Mouse (Mus musculus) E14TG2a.4 (cell line): ENCODE data around the gene Ar.

ENCODE experiments used
- H3K27me3 ChIP-seq: 2 replicates; pipeline ENCODE4 v1.6.1; 2014; ENCODE audit warnings: low read length, control low read depth; ENCODE audit not compliant: insufficient read depth
- H3K36me3 ChIP-seq: 2 replicates; pipeline ENCODE4 v1.6.1; 2014; ENCODE audit warnings: low read length, control low read depth; ENCODE audit not compliant: insufficient read depth
- H3K4me1 ChIP-seq: replicated peaks from 2 replicates; pipeline ENCODE4 v1.6.1; 2014; ENCODE audit warnings: low read depth, low read length, control low read depth
- H3K4me3 ChIP-seq: replicated peaks from 2 replicates; pipeline ENCODE4 v1.5.1; 2014; ENCODE audit warnings: mild to moderate bottlenecking, low read length
- H3K9me3 ChIP-seq: 2 replicates; pipeline ENCODE4 v1.6.1; 2014; ENCODE audit warnings: low read length, control low read depth
- CTCF ChIP-seq: conservative IDR thresholded peaks from 2 replicates; pipeline ENCODE4 v1.5.1; 2014; ENCODE audit warnings: low read length
- NANOG ChIP-seq: IDR thresholded peaks from 2 replicates; pipeline ENCODE4 v1.6.1; 2014; ENCODE audit warnings: borderline replicate concordance, low read length, mixed read lengths
- POU5F1 ChIP-seq: IDR thresholded peaks from 2 replicates; pipeline ENCODE4 v1.6.1; 2014; ENCODE audit warnings: low read length, borderline replicate concordance

The Ar gene

GRCm38 (mm10) chrX:98148531-98149342 lies at the start of gene Ar:
Ar (plus strand) TSS chrX:98148769.
- TF ChIP-seq NANOG (no peak), POU5F1 (no peak), CTCF (no peak)
- no peaks in the 10 kb centered on the region for H3K9me3 ChIP-seq
- H3K27me3 ChIP-seq: peaks cover 41% of the 10 kb centered on the region
- peak within 1 kb of the TSS; percentile 61 for H3K4me3 ChIP-seq
- 0 out of 2 replicates have a peak, but pooled peaks cover 10% of the 10 kb centered on the region for H3K4me1 ChIP-seq
- H3K36me3 ChIP-seq: no peaks in the 10 kb centered on the region

GRCm38 (mm10) chrX:98149724-98150392 lies 1.3 kb downstream of the Ar start:
- Histone ChIP-seq H3K4me3 (peak overlapping the region; percentile 46), H3K27me3 (peaks cover 41% of the 10 kb centered on the region), H3K4me1 (0 out of 2 replicates have a peak, but pooled peaks cover 10% of the 10 kb centered on the region), H3K36me3 (no peaks in the 10 kb centered on the region), H3K9me3 (no peaks in the 10 kb centered on the region)
- TF ChIP-seq NANOG (no peak), CTCF (no peak), POU5F1 (no peak)

DNA sequence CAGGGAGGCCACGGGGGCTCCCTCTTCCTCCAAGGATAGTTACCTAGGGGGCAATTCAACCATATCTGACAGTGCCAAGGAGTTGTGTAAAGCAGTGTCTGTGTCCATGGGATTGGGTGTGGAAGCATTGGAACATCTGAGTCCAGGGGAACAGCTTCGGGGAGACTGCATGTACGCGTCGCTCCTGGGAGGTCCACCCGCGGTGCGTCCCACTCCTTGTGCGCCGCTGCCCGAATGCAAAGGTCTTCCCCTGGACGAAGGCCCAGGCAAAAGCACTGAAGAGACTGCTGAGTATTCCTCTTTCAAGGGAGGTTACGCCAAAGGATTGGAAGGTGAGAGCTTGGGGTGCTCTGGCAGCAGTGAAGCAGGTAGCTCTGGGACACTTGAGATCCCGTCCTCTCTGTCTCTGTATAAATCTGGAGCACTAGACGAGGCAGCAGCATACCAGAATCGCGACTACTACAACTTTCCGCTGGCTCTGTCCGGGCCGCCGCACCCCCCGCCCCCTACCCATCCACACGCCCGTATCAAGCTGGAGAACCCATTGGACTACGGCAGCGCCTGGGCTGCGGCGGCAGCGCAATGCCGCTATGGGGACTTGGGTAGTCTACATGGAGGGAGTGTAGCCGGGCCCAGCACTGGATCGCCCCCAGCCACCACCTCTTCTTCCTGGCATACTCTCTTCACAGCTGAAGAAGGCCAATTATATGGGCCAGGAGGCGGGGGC lies 2.0 kb downstream of the Ar start:
- H3K36me3 ChIP-seq: no peaks in the 10 kb centered on the region
- no peak for TF ChIP-seq NANOG
- no peak for TF ChIP-seq POU5F1
- TF ChIP-seq CTCF: no peak

GRCm38 (mm10) chrX:98189759-98190158 lies 41.2 kb downstream of the Ar start:
- Histone ChIP-seq H3K36me3 (no peaks in the 10 kb centered on the region), H3K27me3 (no peaks in the 10 kb centered on the region), H3K9me3 (no peaks in the 10 kb centered on the region), H3K4me3 (no peak overlapping the region), H3K4me1 (no peaks in the 10 kb centered on the region)
- TF ChIP-seq CTCF (no peak), NANOG (no peak), POU5F1 (no peak)

More for the DNA sequence above, 2.0 kb downstream of the Ar start:
- H3K9me3 ChIP-seq: no peaks in the 10 kb centered on the region
- H3K4me3 ChIP-seq: peak overlapping the region; percentile 46
- H3K27me3 ChIP-seq: peaks cover 41% of the 10 kb centered on the region
- H3K4me1 ChIP-seq: 0 out of 2 replicates have a peak, but pooled peaks cover 10% of the 10 kb centered on the region

- Histone ChIP-seq H3K27me3 (no peaks in the 10 kb centered on the region), H3K36me3 (no peaks in the 10 kb centered on the region), H3K4me3 (no peak overlapping the region), H3K9me3 (no peaks in the 10 kb centered on the region), H3K4me1 (no peaks in the 10 kb centered on the region)
- TF ChIP-seq CTCF (no peak), POU5F1 (no peak), NANOG (no peak)
These were observed 57.2 kb downstream of the Ar start for GRCm38 (mm10) chrX:98205766-98206165.

DNA sequence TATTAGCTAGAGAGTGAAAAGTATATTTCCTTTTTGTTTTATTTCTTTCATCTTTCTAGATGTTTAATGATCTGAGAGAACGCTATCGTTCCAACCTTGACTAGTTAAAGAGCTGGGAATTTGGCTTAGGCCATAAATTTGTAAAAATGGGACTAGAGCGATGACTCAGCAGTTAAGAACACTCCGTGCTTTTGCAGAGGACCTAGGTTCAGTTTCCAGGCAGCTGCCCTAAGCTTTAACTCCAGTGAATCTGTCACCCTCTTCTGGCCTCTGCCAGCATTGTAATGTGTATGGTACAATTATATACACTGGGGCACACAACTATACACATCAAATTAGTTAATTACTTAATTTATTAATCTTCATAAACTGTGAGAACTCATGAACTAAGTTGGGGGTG lies 58.6 kb downstream of the Ar start:
- no peak for TF ChIP-seq POU5F1

DNA sequence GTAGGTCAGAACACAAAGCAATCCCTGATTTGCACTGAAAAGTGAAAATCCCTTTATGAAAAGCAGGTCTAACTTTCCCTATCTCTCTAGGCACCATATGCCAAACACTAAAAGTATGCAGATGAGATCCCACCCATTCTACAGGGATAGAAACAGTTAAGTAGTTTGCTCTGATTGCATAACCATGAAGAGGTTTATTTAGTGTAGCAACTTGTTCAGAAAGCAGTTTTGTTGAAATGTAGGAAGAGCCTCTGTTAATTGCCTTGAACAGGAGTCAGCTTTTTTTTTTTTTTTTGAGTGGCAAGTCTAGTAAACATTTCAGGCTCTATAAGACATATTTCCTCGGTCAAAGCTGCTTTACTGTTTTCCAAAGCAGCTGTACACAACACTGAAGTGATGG lies 67.5 kb downstream of the Ar start:
- no peak overlapping the region for H3K4me3 ChIP-seq
- H3K27me3 ChIP-seq: no peaks in the 10 kb centered on the region
- TF ChIP-seq POU5F1 (no peak), CTCF (no peak), NANOG (no peak)
- no peaks in the 10 kb centered on the region for H3K9me3 ChIP-seq
- H3K4me1 ChIP-seq: no peaks in the 10 kb centered on the region
- H3K36me3 ChIP-seq: no peaks in the 10 kb centered on the region

More for the DNA sequence above, 58.6 kb downstream of the Ar start:
- Histone ChIP-seq H3K9me3 (no peaks in the 10 kb centered on the region), H3K4me3 (no peak overlapping the region), H3K27me3 (no peaks in the 10 kb centered on the region), H3K4me1 (no peaks in the 10 kb centered on the region), H3K36me3 (no peaks in the 10 kb centered on the region)

DNA sequence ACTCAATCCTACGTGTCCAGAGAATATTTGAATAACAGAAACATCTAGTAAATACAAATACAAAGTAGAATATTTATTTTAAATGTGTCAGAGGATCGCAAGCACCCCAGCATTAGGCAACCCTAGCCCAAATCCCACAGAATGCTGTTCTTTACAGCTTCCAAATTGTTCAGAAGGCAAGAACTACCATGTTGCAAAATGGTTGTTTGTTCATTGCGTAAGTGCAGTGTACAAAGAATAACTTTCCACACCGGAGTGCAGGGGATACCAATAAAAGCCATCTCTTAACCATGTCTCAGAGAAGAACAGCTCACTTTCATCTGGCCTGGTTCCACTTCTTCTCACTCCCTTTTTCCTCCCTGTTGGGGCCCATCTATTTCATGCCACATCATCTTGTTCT lies 90.4 kb downstream of the Ar start:
- TF ChIP-seq NANOG (no peak), POU5F1 (no peak), CTCF (no peak)
- no peaks in the 10 kb centered on the region for H3K9me3 ChIP-seq

More for the DNA sequence above, 90.4 kb downstream of the Ar start:
- Histone ChIP-seq H3K36me3 (no peaks in the 10 kb centered on the region), H3K27me3 (no peaks in the 10 kb centered on the region), H3K4me1 (no peaks in the 10 kb centered on the region), H3K4me3 (no peak overlapping the region)
